Mouse (Mus musculus): ENCODE results near the gene Gsta3.

GRCm38 (mm10) chr1:21235359-21235758, 5.0 kb upstream of the Gsta3 start:
- no peak for TF ChIP-seq CTCF (IDR thresholded peaks at IDR 0.05; ENCODE audit: borderline replicate concordance, insufficient read depth, low read length)
- TF ChIP-seq POLR2A (IDR thresholded peaks at IDR 0.05; ENCODE audit: low read depth, low read length) = no peak

Data from embryonic fibroblast, embryonic 13.5 days (primary cell).